Mouse (Mus musculus): Measurements from ENCODE around the gene Rnase13. TPM values are rescaled to one million over a fixed set of nuclear protein-coding genes. Genes with fewer than 3 reads are reported as not detected.

Gene Rnase13
- polyA plus RNA-seq (2014; fragmentation: Illumina TruSeq; extraction: RNeasy Lipid Tissue Mini Kit (QIAGEN cat#74804); ENCODE audit: low read depth, low replicate concordance), result 287 TPM

GRCm38 (mm10) chr14:51922571-51922865 is at the start of gene Rnase13:
Gene Rnase13 (minus strand): TSS chr14:51922773.

GRCm38 (mm10) chr14:51918125-51918524 is 4.4 kb downstream of the Rnase13 start, which contains the start of gene Tppp2:
Gene Tppp2 (plus strand): TSS chr14:51918425.

GRCm38 (mm10) chr14:51913960-51914762 is 8.4 kb downstream of the Rnase13 start, which contains the start of gene Ndrg2:
Gene Ndrg2 (minus strand): TSS chr14:51914158.

GRCm38 (mm10) chr14:51892191-51892939 is 30.2 kb downstream of the Rnase13 start, which contains the start of gene Slc39a2:
Gene Slc39a2 (plus strand): TSS chr14:51892889.

GRCm38 (mm10) chr14:51884598-51885331 is 37.8 kb downstream of the Rnase13 start, which contains the start of gene Mettl17:
Gene Mettl17 (plus strand): TSS chr14:51884842.

Other genes starting within 250 kb of the Rnase13 start
- not detected for gene Gm17079, start 227.3 kb downstream of the Rnase13 start, polyA plus RNA-seq (2014; fragmentation: Illumina TruSeq; extraction: RNeasy Lipid Tissue Mini Kit (QIAGEN cat#74804); ENCODE audit: low read depth, low replicate concordance)
- 1.1 TPM for gene Gm5800, start 205.6 kb downstream of the Rnase13 start, polyA plus RNA-seq (2014; fragmentation: Illumina TruSeq; extraction: RNeasy Lipid Tissue Mini Kit (QIAGEN cat#74804); ENCODE audit: low read depth, low replicate concordance)
- not detected for gene Ang4, start 149.2 kb downstream of the Rnase13 start, polyA plus RNA-seq (2014; fragmentation: Illumina TruSeq; extraction: RNeasy Lipid Tissue Mini Kit (QIAGEN cat#74804); ENCODE audit: low read depth, low replicate concordance)
- gene AY358078, start 122.7 kb downstream of the Rnase13 start, polyA plus RNA-seq (2014; fragmentation: Illumina TruSeq; extraction: RNeasy Lipid Tissue Mini Kit (QIAGEN cat#74804); ENCODE audit: low read depth, low replicate concordance), result not detected
- gene Ear6, start 69.1 kb downstream of the Rnase13 start, polyA plus RNA-seq (2014; fragmentation: Illumina TruSeq; extraction: RNeasy Lipid Tissue Mini Kit (QIAGEN cat#74804); ENCODE audit: low read depth, low replicate concordance), result not detected
- gene Mettl17, start 37.9 kb downstream of the Rnase13 start, polyA plus RNA-seq (2014; fragmentation: Illumina TruSeq; extraction: RNeasy Lipid Tissue Mini Kit (QIAGEN cat#74804); ENCODE audit: low read depth, low replicate concordance), result 20.3 TPM
- 0.77 TPM for gene Slc39a2, start 29.9 kb downstream of the Rnase13 start, polyA plus RNA-seq (2014; fragmentation: Illumina TruSeq; extraction: RNeasy Lipid Tissue Mini Kit (QIAGEN cat#74804); ENCODE audit: low read depth, low replicate concordance)
- gene Ndrg2, start 8.6 kb downstream of the Rnase13 start, polyA plus RNA-seq (2014; fragmentation: Illumina TruSeq; extraction: RNeasy Lipid Tissue Mini Kit (QIAGEN cat#74804); ENCODE audit: low read depth, low replicate concordance), result 209 TPM
- gene Tppp2, start 4.3 kb downstream of the Rnase13 start, polyA plus RNA-seq (2014; fragmentation: Illumina TruSeq; extraction: RNeasy Lipid Tissue Mini Kit (QIAGEN cat#74804); ENCODE audit: low read depth, low replicate concordance), result 21.8 TPM
- gene Arhgef40, start 61.9 kb upstream of the Rnase13 start, polyA plus RNA-seq (2014; fragmentation: Illumina TruSeq; extraction: RNeasy Lipid Tissue Mini Kit (QIAGEN cat#74804); ENCODE audit: low read depth, low replicate concordance), result 99.4 TPM
- gene Tmem253, start 92.9 kb upstream of the Rnase13 start, polyA plus RNA-seq (2014; fragmentation: Illumina TruSeq; extraction: RNeasy Lipid Tissue Mini Kit (QIAGEN cat#74804); ENCODE audit: low read depth, low replicate concordance), result 0.73 TPM
- gene Zfp219, start 98.0 kb upstream of the Rnase13 start, polyA plus RNA-seq (2014; fragmentation: Illumina TruSeq; extraction: RNeasy Lipid Tissue Mini Kit (QIAGEN cat#74804); ENCODE audit: low read depth, low replicate concordance), result 41.8 TPM
- gene Olfr221, start 119.7 kb upstream of the Rnase13 start, polyA plus RNA-seq (2014; fragmentation: Illumina TruSeq; extraction: RNeasy Lipid Tissue Mini Kit (QIAGEN cat#74804); ENCODE audit: low read depth, low replicate concordance), result not detected
- gene Hnrnpc, start 181.3 kb upstream of the Rnase13 start, polyA plus RNA-seq (2014; fragmentation: Illumina TruSeq; extraction: RNeasy Lipid Tissue Mini Kit (QIAGEN cat#74804); ENCODE audit: low read depth, low replicate concordance), result 150 TPM
- gene Rpgrip1, start 187.9 kb upstream of the Rnase13 start, polyA plus RNA-seq (2014; fragmentation: Illumina TruSeq; extraction: RNeasy Lipid Tissue Mini Kit (QIAGEN cat#74804); ENCODE audit: low read depth, low replicate concordance), result 10.8 TPM

Data from adipose tissue, adult 10 weeks (tissue).